Comparison of ENCODE assay signal across 11 mouse cellular contexts in genomic region chr14:16740982-16741739, GRCm38 (mm10).
A peak's percentile ranks its signal among the peaks of the same experiment; 100 is the strongest.
DNase-seq lines count a peak whose midpoint lies in the region; ATAC-seq lines count a peak whose summit lies in the region.
"Had no signal": no experiment of that assay in that cellular context is flagged by ENCODE, and none has a peak within 500 bp of the region (broad histone marks: within the 10 kb centered on the region; RNA-seq: fewer than 3 reads in every experiment).

No protein-coding gene starts in this region.

- no peaks in the 10 kb centered on the region for H3K36me3 ChIP-seq in forebrain, embryonic 13.5 days (ENCODE audit: poor library complexity, severe bottlenecking)
- no peaks in the 10 kb centered on the region for H3K36me3 ChIP-seq in forebrain, embryonic 11.5 days (ENCODE audit: control insufficient read depth, insufficient read depth, low read length)
- H3K36me3 ChIP-seq in kidney, embryonic 15.5 days, result no peaks in the 10 kb centered on the region
- no peaks in the 10 kb centered on the region for H3K36me3 ChIP-seq in kidney, embryonic 14.5 days (ENCODE audit: control insufficient read depth, insufficient read depth, low read length)
- H3K36me3 ChIP-seq in neural tube, embryonic 13.5 days, result no peaks in the 10 kb centered on the region
- H3K36me3 ChIP-seq in stomach, embryonic 15.5 days, result no peaks in the 10 kb centered on the region

- no peak overlapping the region for H3K9ac ChIP-seq in forebrain, embryonic 13.5 days
- no peak overlapping the region for H3K9ac ChIP-seq in forebrain, embryonic 11.5 days (ENCODE audit: low read length)
- H3K9ac ChIP-seq in kidney, embryonic 15.5 days, result no peak overlapping the region
- no peak overlapping the region for H3K9ac ChIP-seq in kidney, embryonic 14.5 days (ENCODE audit: low read depth, low read length)
- no peak overlapping the region for H3K9ac ChIP-seq in neural tube, embryonic 13.5 days
- no peak overlapping the region for H3K9ac ChIP-seq in stomach, embryonic 15.5 days

- WGBS in forebrain, embryonic 13.5 days, result 78% methylated on average over 13 of the region's 13 CpGs
- 87% methylated on average over 13 of the region's 13 CpGs for WGBS in forebrain, embryonic 11.5 days
- 71% methylated on average over 13 of the region's 13 CpGs for WGBS in kidney, embryonic 15.5 days
- WGBS in kidney, embryonic 14.5 days, result 79% methylated on average over 13 of the region's 13 CpGs
- WGBS in neural tube, embryonic 13.5 days, result 82% methylated on average over 13 of the region's 13 CpGs
- 66% methylated on average over 13 of the region's 13 CpGs for WGBS in stomach, embryonic 15.5 days

- H3K27ac ChIP-seq in forebrain, embryonic 13.5 days, result no peak overlapping the region
- H3K27ac ChIP-seq in forebrain, embryonic 11.5 days (ENCODE audit: low read depth, low read length), result no peak overlapping the region
- H3K27ac ChIP-seq in kidney, embryonic 15.5 days, result no peak overlapping the region
- H3K27ac ChIP-seq in kidney, embryonic 14.5 days (ENCODE audit: low read depth, low read length), result no peak overlapping the region
- 0 out of 2 replicates have a peak overlapping the region, but pooled peaks have one; percentile 42 for H3K27ac ChIP-seq in neural tube, embryonic 13.5 days (replicated peaks)
- H3K27ac ChIP-seq in stomach, embryonic 15.5 days, result peak overlapping the region; percentile 44

- no peak overlapping the region for H3K4me3 ChIP-seq in forebrain, embryonic 13.5 days
- H3K4me3 ChIP-seq in forebrain, embryonic 11.5 days (ENCODE audit: low read depth, low read length), result no peak overlapping the region
- H3K4me3 ChIP-seq in kidney, embryonic 15.5 days (replicated peaks), result no peak overlapping the region
- H3K4me3 ChIP-seq in kidney, embryonic 14.5 days (ENCODE audit: low read length), result no peak overlapping the region
- H3K4me3 ChIP-seq in neural tube, embryonic 13.5 days, result no peak overlapping the region
- H3K4me3 ChIP-seq in stomach, embryonic 15.5 days (replicated peaks), result no peak overlapping the region

- no peaks in the 10 kb centered on the region for H3K4me1 ChIP-seq in forebrain, embryonic 13.5 days
- no peaks in the 10 kb centered on the region for H3K4me1 ChIP-seq in forebrain, embryonic 11.5 days (replicated peaks; ENCODE audit: control insufficient read depth, insufficient read depth, low read length)
- H3K4me1 ChIP-seq in kidney, embryonic 15.5 days, result peaks cover 6% of the 10 kb centered on the region; the same call in 1 of the 2 replicates
- 0 out of 2 replicates have a peak, but pooled peaks cover 2% of the 10 kb centered on the region for H3K4me1 ChIP-seq in kidney, embryonic 14.5 days (ENCODE audit: control insufficient read depth, insufficient read depth, low read length)
- H3K4me1 ChIP-seq in neural tube, embryonic 13.5 days (replicated peaks), result 0 out of 2 replicates have a peak, but pooled peaks cover 9% of the 10 kb centered on the region
- peaks cover 3% of the 10 kb centered on the region for H3K4me1 ChIP-seq in stomach, embryonic 15.5 days

- H3K27me3 ChIP-seq in forebrain, embryonic 13.5 days, result peaks cover 30% of the 10 kb centered on the region
- peaks cover 3% of the 10 kb centered on the region; the same call in 1 of the 2 replicates for H3K27me3 ChIP-seq in forebrain, embryonic 11.5 days (ENCODE audit: control insufficient read depth, insufficient read depth, low read length)
- no peaks in the 10 kb centered on the region for H3K27me3 ChIP-seq in kidney, embryonic 15.5 days
- no peaks in the 10 kb centered on the region for H3K27me3 ChIP-seq in kidney, embryonic 14.5 days (ENCODE audit: control insufficient read depth, insufficient read depth, low read length)
- peaks cover 7% of the 10 kb centered on the region for H3K27me3 ChIP-seq in neural tube, embryonic 13.5 days
- H3K27me3 ChIP-seq in stomach, embryonic 15.5 days (replicated peaks), result no peaks in the 10 kb centered on the region

- peak; percentile 30; the same call in 1 of the 2 replicates for ATAC-seq in forebrain, embryonic 13.5 days
- no peak for ATAC-seq in forebrain, embryonic 11.5 days (replicated peaks; ENCODE audit: low FRiP score)
- ATAC-seq in kidney, embryonic 15.5 days (replicated peaks; ENCODE audit: low FRiP score), result peak; percentile 52; the same call in 1 of the 2 replicates
- no peak for ATAC-seq in kidney, embryonic 14.5 days (ENCODE audit: low FRiP score, low TSS enrichment)
- peak; percentile 50; the same call in 1 of the 2 replicates for ATAC-seq in neural tube, embryonic 13.5 days (ENCODE audit: low read depth)
- ATAC-seq in stomach, embryonic 15.5 days (ENCODE audit: insufficient read depth, low FRiP score, low read depth), result 0 out of 2 replicates have a peak, but pooled peaks have one; percentile 39

- H3K9me3 ChIP-seq in forebrain, embryonic 13.5 days (replicated peaks), result no peaks in the 10 kb centered on the region
- H3K9me3 ChIP-seq in forebrain, embryonic 11.5 days (ENCODE audit: control insufficient read depth, low read length), result no peaks in the 10 kb centered on the region
- H3K9me3 ChIP-seq in kidney, embryonic 15.5 days (replicated peaks), result no peaks in the 10 kb centered on the region
- no peaks in the 10 kb centered on the region for H3K9me3 ChIP-seq in kidney, embryonic 14.5 days (ENCODE audit: control insufficient read depth, low read length)
- H3K9me3 ChIP-seq in neural tube, embryonic 13.5 days, result no peaks in the 10 kb centered on the region
- no peaks in the 10 kb centered on the region for H3K9me3 ChIP-seq in stomach, embryonic 15.5 days

- no peak overlapping the region for H3K4me2 ChIP-seq in forebrain, embryonic 13.5 days
- H3K4me2 ChIP-seq in forebrain, embryonic 11.5 days (ENCODE audit: low read depth, low read length, severe bottlenecking), result no peak overlapping the region
- H3K4me2 ChIP-seq in kidney, embryonic 15.5 days, result no peak overlapping the region
- no peak overlapping the region for H3K4me2 ChIP-seq in kidney, embryonic 14.5 days (replicated peaks; ENCODE audit: low read depth, low read length)
- H3K4me2 ChIP-seq in neural tube, embryonic 13.5 days, result no peak overlapping the region
- no peak overlapping the region for H3K4me2 ChIP-seq in stomach, embryonic 15.5 days

- DNase-seq in forebrain, embryonic 11.5 days (ENCODE audit: low spot score), result no peak
- no peak for DNase-seq in neural tube, embryonic 10.5 days (ENCODE audit: extremely low spot score, low spot score)
- DNase-seq in kidney, postnatal 4 days, result no peak
- DNase-seq: adrenal gland, adult 8-10 months; cerebellum, adult 9-10 months; kidney, adult 11 months had no signal

Comparison
In these comparisons a context has a peak if more than half of its experiments do, and no peak if none do; other contexts are left out.
1. ATAC-seq: peak in forebrain, embryonic 13.5 days (single experiment), kidney, embryonic 15.5 days (single experiment), neural tube, embryonic 13.5 days (single experiment) and stomach, embryonic 15.5 days (single experiment); none in forebrain, embryonic 11.5 days (single experiment) and kidney, embryonic 14.5 days (single experiment).
2. H3K27ac ChIP-seq: peak in neural tube, embryonic 13.5 days (single experiment) and stomach, embryonic 15.5 days (single experiment); none in forebrain, embryonic 13.5 days (single experiment), forebrain, embryonic 11.5 days (single experiment), kidney, embryonic 15.5 days (single experiment) and kidney, embryonic 14.5 days (single experiment).